Mouse (Mus musculus) v-Abl transformed pro-B cells (cell line): ENCODE results near the gene Txn1.

Experiments used
- in situ Hi-C, 2 experiments: fragments of 400-800 bp; cut with MboI; formaldehyde crosslinking; loops; one replicate each; pipeline ENCODE4 v1.15.1; 2025; ENCODE audit not compliant: unreplicated experiment in 2 of 2

Gene Txn1

DNA sequence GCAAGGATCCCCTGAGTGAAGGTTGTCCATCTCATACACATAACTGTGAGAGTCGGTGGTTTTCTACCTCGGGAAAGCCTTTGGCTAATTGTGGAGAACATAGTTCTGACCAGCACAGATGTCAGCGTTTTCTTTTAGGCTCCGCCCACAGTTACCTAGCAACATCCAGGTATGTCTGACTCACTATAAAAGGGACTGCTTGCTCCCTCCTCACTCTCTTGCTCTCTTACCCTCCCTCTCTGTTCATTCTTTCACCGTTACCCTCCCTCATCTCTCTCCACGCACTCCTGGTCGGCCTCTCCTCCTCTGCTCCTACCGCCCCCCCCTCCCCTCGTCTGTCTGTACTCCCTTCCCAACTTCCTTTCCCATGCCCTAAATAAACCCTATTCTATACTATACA lies 51.6 kb downstream of the Txn1 start:
- in situ Hi-C loops = loop anchor here (5.0 to 25.0 kb wide), 5 partner anchors 178 to 1083 kb away; partner anchors contain the start of genes Dnajc25 (in 1 of the 2) and Ptgr1 (in 1 of the 2)

DNA sequence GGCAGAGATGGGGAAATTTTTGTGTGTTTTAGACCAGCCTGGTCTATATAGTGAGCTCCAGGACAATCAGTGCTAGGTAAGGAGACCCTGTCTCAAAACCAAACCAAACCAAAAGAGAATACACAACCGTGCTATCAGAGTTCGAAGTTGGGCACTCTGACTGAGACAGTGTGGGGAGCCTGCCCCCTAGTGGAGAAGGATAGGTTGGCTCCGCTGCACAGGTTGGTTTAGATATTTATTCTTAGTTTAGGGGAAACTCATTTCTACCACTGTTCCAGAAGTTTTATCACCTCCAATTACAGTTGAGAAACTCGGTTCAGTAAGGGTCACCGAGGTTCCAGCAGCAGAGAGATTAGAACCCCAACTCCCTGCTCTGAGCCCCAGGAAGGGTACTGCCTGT lies 52.0 kb downstream of the Txn1 start:
- in situ Hi-C loops = loop anchor here (5.0 to 25.0 kb wide), 5 partner anchors 178 to 1083 kb away; partner anchors contain the start of genes Dnajc25 (in 1 of the 2) and Ptgr1 (in 1 of the 2)

DNA sequence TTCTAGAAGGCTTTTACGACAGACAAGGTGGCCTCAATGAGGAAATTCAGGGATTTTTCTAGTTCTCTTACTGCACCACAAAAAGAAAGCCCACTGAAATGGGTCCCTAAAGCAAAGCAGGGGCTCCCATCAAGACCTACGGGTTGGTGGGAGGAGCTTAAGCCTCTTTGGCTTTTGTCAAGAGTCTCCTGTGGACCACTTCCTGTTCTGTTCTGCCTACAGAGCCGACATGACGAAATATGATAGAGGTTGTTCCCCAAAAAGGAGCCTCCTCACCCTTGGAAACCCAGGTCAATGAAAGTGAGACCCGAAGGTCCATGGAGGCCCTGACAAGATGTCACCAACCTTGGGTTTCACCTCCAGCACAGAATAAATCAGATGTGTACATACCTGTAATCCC lies 53.6 kb downstream of the Txn1 start:
- in situ Hi-C loops = loop anchor here (5.0 to 25.0 kb wide), 5 partner anchors 180 to 1085 kb away; partner anchors contain the start of genes Dnajc25 (in 1 of the 2) and Ptgr1 (in 1 of the 2)

DNA sequence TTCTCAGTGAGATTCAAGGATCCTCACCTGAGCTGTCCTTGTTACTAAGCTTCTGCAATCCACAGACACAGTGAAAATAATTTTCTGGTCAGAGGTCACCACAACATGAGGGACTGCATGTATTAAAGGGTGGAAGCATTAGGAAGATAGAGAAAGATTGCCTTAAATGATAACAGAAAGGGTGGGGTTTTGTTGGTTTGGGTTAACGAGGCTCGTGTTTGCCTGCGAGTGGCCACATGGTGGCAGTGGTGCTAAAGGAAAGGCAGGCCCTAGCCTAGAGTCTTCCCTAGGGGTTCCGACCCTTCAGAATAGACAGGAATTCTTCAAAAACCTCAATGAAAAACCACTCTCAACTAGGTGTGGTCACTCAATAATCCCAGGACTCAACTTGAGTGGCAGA lies 55.0 kb downstream of the Txn1 start:
- in situ Hi-C loops = loop anchor here (5.0 to 25.0 kb wide), 5 partner anchors 181 to 1086 kb away; partner anchors contain the start of genes Dnajc25 (in 1 of the 2) and Ptgr1 (in 1 of the 2)

DNA sequence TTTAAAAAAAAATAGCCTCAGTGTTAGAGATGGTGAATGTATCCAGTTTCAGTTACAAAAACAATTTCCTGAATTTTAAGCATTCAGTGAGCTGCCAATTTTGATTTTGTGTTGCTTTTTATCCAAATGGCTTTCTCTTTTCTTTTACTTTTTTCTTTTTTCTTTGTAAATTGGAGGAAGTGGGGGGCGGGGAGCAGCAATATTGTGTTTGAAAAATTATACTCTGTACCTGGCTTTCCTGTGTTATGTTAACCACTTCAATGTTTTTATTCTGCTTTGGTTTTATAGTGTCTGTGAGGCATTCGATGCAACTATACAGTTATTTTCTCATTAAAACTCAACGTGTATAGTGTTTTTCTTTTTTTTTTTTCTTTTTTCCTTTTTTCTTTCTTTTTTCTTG lies 59.6 kb downstream of the Txn1 start:
- in situ Hi-C loops = no loop called here

DNA sequence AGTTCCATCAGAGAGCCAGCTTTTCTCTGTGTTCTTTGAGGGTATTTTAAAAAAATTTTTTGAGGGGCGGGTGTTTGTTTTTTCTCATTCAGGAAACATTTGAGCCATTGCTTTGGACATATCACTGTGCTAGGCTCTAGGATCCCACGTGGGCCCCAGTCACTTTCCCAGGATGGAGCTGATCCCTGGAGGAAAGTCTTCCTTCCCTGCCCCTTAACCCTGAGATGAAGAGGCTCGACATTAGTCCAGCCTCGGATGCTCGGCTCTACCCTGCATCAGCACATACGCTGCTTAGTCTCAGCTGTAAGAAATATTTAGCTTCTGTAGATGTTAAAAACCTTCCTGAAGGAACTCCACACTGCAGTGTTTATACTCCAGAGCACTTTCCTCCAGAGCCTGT lies 60.3 kb downstream of the Txn1 start:
- in situ Hi-C loops = no loop called here

DNA sequence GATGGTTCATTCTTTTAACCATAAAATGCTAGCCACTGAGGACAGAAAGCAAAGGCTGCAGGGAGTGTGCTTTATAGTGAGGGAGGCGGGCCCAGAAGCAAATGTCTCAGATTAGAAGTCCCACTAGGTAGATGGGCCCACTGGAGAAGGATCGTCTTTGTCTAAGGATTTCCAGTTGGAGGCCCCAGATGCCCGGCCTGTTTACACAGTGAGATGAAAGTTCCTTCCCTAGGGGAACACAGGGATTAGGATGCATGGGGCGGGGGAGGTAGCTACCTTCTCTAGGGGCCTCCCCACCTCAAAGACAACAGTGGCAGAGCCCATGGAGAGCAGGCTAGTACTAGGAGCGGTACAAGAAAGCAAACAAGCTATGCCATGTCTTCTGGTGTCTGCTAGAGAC lies 61.1 kb downstream of the Txn1 start:
- in situ Hi-C loops = no loop called here
